Mouse (Mus musculus): ENCODE data around the gene Nfkbie.

DNA sequence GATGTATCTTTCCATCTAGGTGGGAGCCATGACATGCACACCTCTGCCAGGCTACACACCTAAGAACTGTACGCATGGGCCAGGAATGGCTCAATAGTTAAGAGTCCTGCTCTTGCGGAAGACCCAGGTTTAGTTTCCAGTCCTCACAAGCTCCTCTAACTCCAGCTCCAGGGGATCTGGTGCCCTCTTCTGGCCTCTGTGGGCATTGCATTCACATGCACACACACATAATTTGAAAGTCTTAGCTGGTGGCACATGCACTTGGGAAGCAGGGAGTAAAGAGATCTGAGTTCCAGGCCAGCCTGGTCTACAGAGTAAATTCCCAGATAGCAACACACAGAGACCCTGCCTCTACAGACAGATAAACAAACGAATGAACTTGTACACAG, 30.9 kb downstream of the Nfkbie start:
- TF ChIP-seq CTCF (IDR thresholded peaks at IDR 0.05; ENCODE audit: low read depth, low read length) (peak; percentile 73), TAL1 (conservative IDR thresholded peaks at IDR 0.05; ENCODE audit: low read depth, low read length) (no peak), POLR2AphosphoS5 (IDR thresholded peaks at IDR 0.05; ENCODE audit: insufficient replicate concordance, low read depth, low read length) (no peak), GATA1 (IDR thresholded peaks at IDR 0.05; ENCODE audit: borderline replicate concordance, low read length) (no peak), GATA2 (IDR thresholded peaks at IDR 0.05; ENCODE audit: borderline replicate concordance, low read depth, low read length) (no peak)
